Mouse (Mus musculus) embryonic facial prominence, embryonic 11.5 days (tissue): Measurements from ENCODE around the gene Sorl1. TPM values are rescaled to one million over a fixed set of nuclear protein-coding genes. Genes with fewer than 3 reads are reported as not detected.

Experiments
- ATAC-seq: fragments of 200-750 bp; cut with Nextera tagmentation; replicated peaks from 2 replicates; pipeline ENCODE4 v1.8.0; 2017; ENCODE audit warnings: low read depth; ENCODE audit not compliant: insufficient number of reproducible peaks, low FRiP score, low TSS enrichment
- DNase-seq: peaks from one replicate; pipeline ENCODE4 v3.0.0-alpha.2; 2015; ENCODE audit warnings: low spot score
- H3K27ac ChIP-seq: fragments of 300-500 bp; sonication (generic); replicated peaks from 2 replicates; pipeline ENCODE4 v1.5.1; 2014; ENCODE audit warnings: mild to moderate bottlenecking, low read depth, low read length, control low read depth
- H3K27me3 ChIP-seq: fragments of 300-500 bp; sonication (generic); 2 replicates; pipeline ENCODE4 v1.6.1; 2014; ENCODE audit warnings: mild to moderate bottlenecking, low read length, moderate library complexity, mixed read lengths; ENCODE audit not compliant: control insufficient read depth, insufficient read depth
- H3K36me3 ChIP-seq: fragments of 300-500 bp; sonication (generic); replicated peaks from 2 replicates; pipeline ENCODE4 v1.6.1; 2014; ENCODE audit warnings: low read depth, mild to moderate bottlenecking, low read length, moderate library complexity, mixed read lengths; ENCODE audit not compliant: control insufficient read depth, insufficient read depth
- H3K4me1 ChIP-seq: fragments of 300-500 bp; sonication (generic); 2 replicates; pipeline ENCODE4 v1.6.1; 2014; ENCODE audit warnings: low read length, mixed read lengths; ENCODE audit not compliant: control insufficient read depth, insufficient read depth
- H3K4me2 ChIP-seq: fragments of 300-500 bp; sonication (generic); 2 replicates; pipeline ENCODE4 v1.6.1; 2014; ENCODE audit warnings: low read depth, mild to moderate bottlenecking, control low read depth, low read length, moderate library complexity
- H3K4me3 ChIP-seq: fragments of 300-500 bp; sonication (generic); 2 replicates; pipeline ENCODE4 v1.5.1; 2014; ENCODE audit warnings: low read depth, low read length, control low read depth
- H3K9ac ChIP-seq: fragments of 300-500 bp; sonication (generic); replicated peaks from 2 replicates; pipeline ENCODE4 v1.6.1; 2014; ENCODE audit warnings: mild to moderate bottlenecking, control low read depth, low read length
- H3K9me3 ChIP-seq: fragments of 300-500 bp; sonication (generic); replicated peaks from 2 replicates; pipeline ENCODE4 v1.6.1; 2016; ENCODE audit warnings: mild to moderate bottlenecking, low read length, inconsistent platforms, mixed read lengths; ENCODE audit not compliant: control insufficient read depth
- WGBS: fragments of 180-500 bp; shearing (Covaris S2); extraction: QIAGEN DNeasy Blood & Tissue Kit; methylation state at CpG from one replicate; pipeline ENCODE4 v1.1.7; 2014; 5-methylcytosine and 5-hydroxymethylcytosine counted together
- polyA plus RNA-seq: library from polyadenylated mRNA; unstranded; fragments of >200 nt; fragmentation: Nextera tagmentation; extraction: Ambion mirVana; gene quantifications from 2 replicates; pipeline ENCODE4 v1.2.1, GENCODE M21; 2014

Gene Sorl1
- polyA plus RNA-seq, 1 experiment from 2014 or later: 5.8 TPM

DNA sequence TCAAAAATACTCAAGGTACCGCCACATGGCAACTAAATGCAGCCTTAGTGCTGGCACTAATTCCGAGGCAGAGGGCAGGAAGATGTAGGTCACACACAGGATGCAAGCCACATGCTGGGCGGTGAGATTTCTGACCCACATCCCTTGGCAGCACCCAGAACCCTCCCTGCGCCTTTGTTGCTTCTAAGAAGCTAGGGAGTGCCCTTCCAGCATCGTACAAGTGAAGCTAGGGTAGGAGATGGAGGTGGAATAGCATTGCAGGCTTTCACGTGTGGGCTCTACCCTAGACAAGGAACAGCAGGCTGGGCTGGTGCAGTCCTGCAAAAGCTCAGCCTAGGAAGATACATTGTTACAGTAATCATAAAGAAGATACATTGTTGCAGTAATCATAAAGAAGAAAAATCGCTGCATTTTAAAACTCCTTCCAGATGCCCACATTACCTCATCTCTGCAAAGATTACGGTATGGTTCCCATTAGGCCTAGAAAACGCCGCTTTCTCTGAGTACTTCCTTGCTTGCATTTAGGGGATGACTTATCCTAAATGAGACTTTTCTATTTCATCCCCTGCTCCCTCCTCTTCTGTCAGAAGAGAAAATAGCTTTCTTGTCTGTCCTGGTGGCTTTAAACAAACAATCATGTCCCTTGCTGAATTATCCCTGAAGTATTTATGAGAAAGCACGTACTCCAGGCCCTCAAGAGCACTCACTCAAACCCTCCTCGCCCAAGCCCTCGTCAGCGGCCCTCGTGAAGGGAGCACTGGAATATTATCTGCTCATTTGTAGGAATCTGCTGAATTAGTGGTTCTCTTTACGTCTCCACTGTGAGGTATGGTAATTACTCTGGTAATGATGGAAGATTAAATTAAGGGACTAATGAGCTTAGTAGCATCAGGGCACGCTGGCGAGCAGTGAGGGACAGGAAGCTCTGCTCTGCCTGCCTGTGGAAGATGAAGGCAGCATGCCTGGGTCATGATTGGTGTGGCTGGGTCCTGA, 84.8 kb downstream of the Sorl1 start:
- Histone ChIP-seq H3K9me3 (no peaks in the 10 kb centered on the region), H3K27ac (peak overlapping the region; percentile 52; the same call in 1 of the 2 replicates), H3K4me1 (0 out of 2 replicates have a peak, but pooled peaks cover 2% of the 10 kb centered on the region), H3K4me3 (no peak overlapping the region), H3K36me3 (no peaks in the 10 kb centered on the region), H3K4me2 (no peak overlapping the region), H3K9ac (peak overlapping the region; percentile 6; the same call in 1 of the 2 replicates), H3K27me3 (no peaks in the 10 kb centered on the region)
- DNase-seq (peak; percentile 76), ATAC-seq (no peak)
- 48% methylated on average over 18 of the region's 18 CpGs for WGBS

DNA sequence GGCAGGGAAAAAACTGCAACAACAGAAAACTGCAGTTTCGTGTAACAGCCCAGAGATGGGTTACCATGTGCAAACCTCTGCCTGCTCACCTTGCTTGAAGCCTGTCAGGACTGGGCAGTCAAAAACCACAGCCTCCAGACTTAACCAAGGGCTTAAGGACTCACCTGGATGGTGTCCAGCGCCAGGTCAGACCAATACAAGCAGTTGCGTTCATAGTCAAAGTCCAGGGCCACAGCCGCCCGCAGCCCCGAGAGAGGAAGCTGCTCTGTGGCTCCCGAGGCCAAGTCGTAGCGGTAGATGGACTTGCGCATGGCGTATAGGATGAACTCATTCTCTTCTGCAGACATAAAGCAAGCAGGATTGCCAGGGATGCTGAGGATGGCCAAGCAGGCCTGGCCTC, 87.2 kb downstream of the Sorl1 start:
- Histone ChIP-seq H3K4me2 (no peak overlapping the region), H3K9ac (no peak overlapping the region), H3K9me3 (no peaks in the 10 kb centered on the region), H3K36me3 (no peaks in the 10 kb centered on the region), H3K27ac (no peak overlapping the region), H3K4me1 (peaks cover 2% of the 10 kb centered on the region; the same call in 1 of the 2 replicates), H3K4me3 (no peak overlapping the region), H3K27me3 (no peaks in the 10 kb centered on the region)
- DNase-seq (no peak), ATAC-seq (no peak)
- 93% methylated on average over 11 of the region's 11 CpGs for WGBS

DNA sequence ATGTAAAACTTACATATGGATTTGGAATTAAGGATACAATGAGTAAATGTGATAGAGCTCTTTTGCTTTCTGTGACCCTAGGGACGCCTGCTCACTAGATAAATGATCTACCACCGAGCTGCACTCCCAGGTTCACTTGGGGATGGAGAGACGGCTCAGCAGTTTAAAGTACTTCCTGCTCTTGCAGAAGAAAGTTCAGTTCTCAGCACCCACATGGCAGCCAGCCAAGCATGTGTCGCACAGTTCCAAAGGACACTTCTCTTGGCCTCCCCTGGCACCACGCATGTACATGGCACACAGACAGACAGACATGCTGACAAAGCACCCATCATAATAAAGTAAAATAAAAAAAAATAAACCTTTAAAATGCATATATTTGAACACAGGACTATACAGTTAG, 88.1 kb downstream of the Sorl1 start:
- Histone ChIP-seq H3K4me3 (no peak overlapping the region), H3K4me1 (peaks cover 2% of the 10 kb centered on the region; the same call in 1 of the 2 replicates), H3K36me3 (no peaks in the 10 kb centered on the region), H3K9me3 (no peaks in the 10 kb centered on the region), H3K9ac (no peak overlapping the region), H3K4me2 (no peak overlapping the region), H3K27me3 (no peaks in the 10 kb centered on the region), H3K27ac (no peak overlapping the region)
- ATAC-seq: no peak
- DNase-seq: no peak
- WGBS: 68% methylated on average over 5 of the region's 5 CpGs

DNA sequence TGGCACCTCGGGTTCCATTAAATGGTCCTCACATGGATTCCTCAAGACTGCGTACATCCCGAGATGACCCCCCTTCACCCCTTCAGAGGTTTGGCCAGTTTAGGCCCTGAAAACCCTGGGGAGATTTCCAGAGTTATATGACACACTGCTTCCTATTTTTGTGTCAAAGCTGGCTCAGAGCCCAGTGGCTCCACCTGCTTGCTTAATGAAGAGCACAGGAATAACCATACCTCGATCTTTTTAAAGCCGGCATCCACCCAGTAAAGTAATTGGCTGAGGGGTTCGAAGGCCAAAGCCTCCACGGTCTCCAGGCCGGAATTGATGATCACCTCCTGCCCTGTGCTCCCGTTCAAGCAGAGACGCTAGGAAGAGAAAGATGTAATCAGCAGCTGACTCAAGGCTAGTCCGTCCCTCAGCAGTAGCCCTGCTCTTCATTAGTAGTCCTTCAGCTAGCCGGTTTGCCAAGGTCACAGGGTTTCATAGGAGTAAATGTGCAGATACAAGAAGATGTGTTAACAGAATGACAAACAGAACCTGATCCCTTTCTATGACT, 88.8 kb downstream of the Sorl1 start:
- DNase-seq (no peak), ATAC-seq (no peak)
- no peak overlapping the region for H3K4me2 ChIP-seq
- H3K27ac ChIP-seq: no peak overlapping the region
- no peak overlapping the region for H3K4me3 ChIP-seq
- H3K9ac ChIP-seq: no peak overlapping the region
- WGBS: 69% methylated on average over 12 of the region's 12 CpGs
- H3K4me1 ChIP-seq: peaks cover 2% of the 10 kb centered on the region; the same call in 1 of the 2 replicates
- H3K9me3 ChIP-seq: no peaks in the 10 kb centered on the region
- H3K27me3 ChIP-seq: no peaks in the 10 kb centered on the region
- H3K36me3 ChIP-seq: no peaks in the 10 kb centered on the region

DNA sequence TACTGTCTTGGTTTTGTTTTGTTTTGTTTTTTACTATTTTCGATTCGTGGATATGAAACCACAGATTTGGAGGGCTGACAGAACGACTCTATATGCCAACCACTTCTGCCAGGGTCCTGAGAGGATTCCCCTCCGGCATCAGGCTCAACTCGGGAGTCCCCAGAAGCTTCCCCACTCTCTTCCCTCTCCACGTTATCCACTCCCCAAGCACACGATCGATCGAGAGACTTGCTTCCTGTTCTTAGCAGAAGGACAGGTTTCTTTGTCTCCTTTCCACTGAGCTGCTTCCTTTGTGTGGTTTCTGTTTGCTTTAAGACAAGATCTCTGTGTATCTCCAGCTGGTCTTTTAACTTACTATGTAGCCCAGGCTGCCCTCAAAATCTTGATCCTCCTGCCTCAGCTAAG, 90.0 kb downstream of the Sorl1 start:
- H3K4me3 ChIP-seq: no peak overlapping the region
- no peak for ATAC-seq
- H3K9me3 ChIP-seq: no peaks in the 10 kb centered on the region
- no peaks in the 10 kb centered on the region for H3K27me3 ChIP-seq
- H3K4me2 ChIP-seq: no peak overlapping the region
- no peak overlapping the region for H3K27ac ChIP-seq
- no peak for DNase-seq
- peaks cover 2% of the 10 kb centered on the region; the same call in 1 of the 2 replicates for H3K4me1 ChIP-seq
- WGBS: 67% methylated on average over 9 of the region's 9 CpGs
- H3K36me3 ChIP-seq: no peaks in the 10 kb centered on the region
- H3K9ac ChIP-seq: no peak overlapping the region

DNA sequence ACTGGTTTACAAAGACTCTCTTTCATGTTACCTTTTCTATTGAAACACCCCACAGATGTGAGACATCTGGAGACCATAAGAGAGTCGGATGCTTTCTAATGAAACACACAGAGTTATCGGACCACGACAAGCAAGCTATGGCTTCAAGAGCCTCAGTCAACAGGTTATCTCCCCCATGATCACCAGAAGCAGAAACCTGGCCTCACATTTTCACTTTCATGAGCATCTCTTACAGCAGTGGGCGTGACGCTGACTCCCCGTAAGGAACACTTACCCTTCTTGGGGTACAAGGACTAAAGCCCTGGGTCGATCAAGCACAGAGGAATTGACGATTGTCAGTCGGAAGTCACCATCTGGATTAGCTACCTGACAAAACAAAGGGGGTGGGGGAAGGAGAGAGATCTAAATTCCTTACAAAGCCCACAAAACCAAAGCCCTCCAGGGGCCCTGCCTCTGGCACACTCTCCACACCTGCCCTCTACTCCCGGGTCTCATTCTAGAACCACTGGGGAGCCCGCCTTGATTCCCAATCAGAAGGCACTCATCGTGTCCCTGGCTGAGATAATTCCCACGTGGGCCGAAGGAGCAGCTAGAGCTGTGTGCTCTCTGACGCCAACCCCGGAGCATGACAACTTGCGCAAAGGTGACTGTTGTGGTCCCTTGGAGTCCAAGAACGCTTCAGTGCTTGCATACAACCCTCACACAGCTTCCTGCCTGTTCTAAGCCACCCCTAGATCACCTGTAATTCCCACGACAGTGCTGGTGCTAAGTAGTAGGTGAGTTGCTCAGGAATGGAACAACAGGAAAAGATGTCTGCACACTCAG, 90.6 kb downstream of the Sorl1 start:
- Histone ChIP-seq H3K4me2 (no peak overlapping the region), H3K36me3 (no peaks in the 10 kb centered on the region), H3K27ac (no peak overlapping the region), H3K27me3 (no peaks in the 10 kb centered on the region), H3K9me3 (no peaks in the 10 kb centered on the region), H3K4me1 (no peaks in the 10 kb centered on the region; the same call in 1 of the 2 replicates), H3K9ac (no peak overlapping the region), H3K4me3 (no peak overlapping the region)
- WGBS: 46% methylated on average over 19 of the region's 19 CpGs
- DNase-seq: peak; percentile 52
- no peak for ATAC-seq

DNA sequence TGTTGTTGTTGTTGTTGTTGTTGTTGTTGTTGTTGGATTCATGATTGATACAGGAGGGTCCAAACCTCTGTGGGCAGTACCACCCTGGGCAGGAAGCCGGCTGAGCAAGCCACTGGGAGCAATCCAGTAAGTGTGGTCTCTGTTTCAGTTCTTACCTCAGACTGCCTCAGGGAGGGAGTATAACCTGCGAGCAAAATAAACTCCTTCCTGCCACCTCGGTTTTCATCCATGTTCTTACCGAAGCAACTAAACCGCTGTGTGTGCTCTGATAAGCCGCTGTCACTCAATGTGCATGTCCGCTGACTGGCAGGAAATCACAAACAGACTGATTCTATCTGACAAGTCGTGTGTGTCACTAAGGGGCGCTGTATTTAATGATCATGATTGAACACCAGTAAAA, 91.7 kb downstream of the Sorl1 start:
- H3K36me3 ChIP-seq: no peaks in the 10 kb centered on the region
- H3K27me3 ChIP-seq: no peaks in the 10 kb centered on the region
- no peak overlapping the region for H3K4me3 ChIP-seq
- H3K27ac ChIP-seq: no peak overlapping the region
- ATAC-seq (no peak), DNase-seq (no peak)
- H3K4me1 ChIP-seq: no peaks in the 10 kb centered on the region; the same call in 1 of the 2 replicates
- no peaks in the 10 kb centered on the region for H3K9me3 ChIP-seq
- H3K4me2 ChIP-seq: no peak overlapping the region
- no peak overlapping the region for H3K9ac ChIP-seq
- 54% methylated on average over 9 of the region's 9 CpGs for WGBS
